Mouse (Mus musculus): ENCODE data around the gene Nckap5. TPM values are rescaled to one million over a fixed set of nuclear protein-coding genes. Genes with fewer than 3 reads are reported as not detected.

Gene Nckap5
- polyA plus RNA-seq, 2 experiments = 6.8 to 14.9 TPM

- H3K36me3 ChIP-seq (ENCODE audit: control insufficient read depth, insufficient read depth, low read length) = no peaks in the 10 kb centered on the region
- peak overlapping the region; percentile 97 for H3K4me2 ChIP-seq (replicated peaks; ENCODE audit: low read depth, low read length, severe bottlenecking)
- ATAC-seq (ENCODE audit: low FRiP score, low read depth) (peak; percentile 51), DNase-seq (ENCODE audit: low spot score) (peak; percentile 40)
- peak overlapping the region; percentile 53 for H3K4me3 ChIP-seq (replicated peaks; ENCODE audit: low read length)
- no peaks in the 10 kb centered on the region for H3K9me3 ChIP-seq (ENCODE audit: control insufficient read depth, low read length)
- H3K9ac ChIP-seq (ENCODE audit: low read depth, low read length, severe bottlenecking) = peak overlapping the region; percentile 57
- H3K27ac ChIP-seq (replicated peaks; ENCODE audit: low read depth, low read length) = no peak overlapping the region
- peaks cover 21% of the 10 kb centered on the region; the same call in 1 of the 2 replicates for H3K27me3 ChIP-seq (ENCODE audit: control insufficient read depth, insufficient read depth, low read length)
- H3K4me1 ChIP-seq (ENCODE audit: control insufficient read depth, insufficient read depth, low read length) = peaks cover 23% of the 10 kb centered on the region
- TF ChIP-seq POLR2A (IDR thresholded peaks at IDR 0.05; ENCODE audit: borderline replicate concordance, extremely low read depth, insufficient read depth, insufficient read length) = no peak
- WGBS = 0% methylated on average over 22 of the region's 43 CpGs
These were observed 918.6 kb downstream of the Nckap5 start for GRCm38 (mm10) chr1:125911901-125912445.

- Histone ChIP-seq H3K27me3 (ENCODE audit: control insufficient read depth, insufficient read depth, low read length) (peaks cover 21% of the 10 kb centered on the region; the same call in 1 of the 2 replicates), H3K27ac (replicated peaks; ENCODE audit: low read depth, low read length) (no peak overlapping the region), H3K9ac (ENCODE audit: low read depth, low read length, severe bottlenecking) (peak overlapping the region; percentile 57), H3K4me3 (replicated peaks; ENCODE audit: low read length) (peak overlapping the region; percentile 53), H3K4me2 (replicated peaks; ENCODE audit: low read depth, low read length, severe bottlenecking) (peak overlapping the region; percentile 97), H3K9me3 (ENCODE audit: control insufficient read depth, low read length) (no peaks in the 10 kb centered on the region), H3K36me3 (ENCODE audit: control insufficient read depth, insufficient read depth, low read length) (no peaks in the 10 kb centered on the region), H3K4me1 (ENCODE audit: control insufficient read depth, insufficient read depth, low read length) (peaks cover 23% of the 10 kb centered on the region)
- 0% methylated on average over 35 of the region's 35 CpGs for WGBS
- ATAC-seq (ENCODE audit: low FRiP score, low read depth) (peak; percentile 62), DNase-seq (ENCODE audit: low spot score) (peak; percentile 40)
- no peak for TF ChIP-seq POLR2A (IDR thresholded peaks at IDR 0.05; ENCODE audit: borderline replicate concordance, extremely low read depth, insufficient read depth, insufficient read length)
These were observed 919.2 kb downstream of the Nckap5 start for GRCm38 (mm10) chr1:125911337-125911900.

- peak overlapping the region; percentile 53 for H3K4me3 ChIP-seq (replicated peaks; ENCODE audit: low read length)
- H3K9me3 ChIP-seq (ENCODE audit: control insufficient read depth, low read length) = no peaks in the 10 kb centered on the region
- peak overlapping the region; percentile 57 for H3K9ac ChIP-seq (ENCODE audit: low read depth, low read length, severe bottlenecking)
- H3K36me3 ChIP-seq (ENCODE audit: control insufficient read depth, insufficient read depth, low read length) = no peaks in the 10 kb centered on the region
- TF ChIP-seq POLR2A (IDR thresholded peaks at IDR 0.05; ENCODE audit: borderline replicate concordance, extremely low read depth, insufficient read depth, insufficient read length) = no peak
- DNase-seq (ENCODE audit: low spot score) = no peak
- ATAC-seq (ENCODE audit: low FRiP score, low read depth) = no peak
- H3K27ac ChIP-seq (replicated peaks; ENCODE audit: low read depth, low read length) = no peak overlapping the region
- peak overlapping the region; percentile 97 for H3K4me2 ChIP-seq (replicated peaks; ENCODE audit: low read depth, low read length, severe bottlenecking)
- 1% methylated on average over 9 of the region's 9 CpGs for WGBS
- H3K4me1 ChIP-seq (ENCODE audit: control insufficient read depth, insufficient read depth, low read length) = peaks cover 23% of the 10 kb centered on the region
- H3K27me3 ChIP-seq (ENCODE audit: control insufficient read depth, insufficient read depth, low read length) = peaks cover 21% of the 10 kb centered on the region; the same call in 1 of the 2 replicates
These were observed 919.7 kb downstream of the Nckap5 start for GRCm38 (mm10) chr1:125910871-125911265.

- peak overlapping the region; percentile 97 for H3K4me2 ChIP-seq (replicated peaks; ENCODE audit: low read depth, low read length, severe bottlenecking)
- peak overlapping the region; percentile 53 for H3K4me3 ChIP-seq (replicated peaks; ENCODE audit: low read length)
- ATAC-seq (ENCODE audit: low FRiP score, low read depth) (peak; percentile 25; the same call in 1 of the 2 replicates), DNase-seq (ENCODE audit: low spot score) (peak; percentile 54)
- no peak overlapping the region for H3K27ac ChIP-seq (replicated peaks; ENCODE audit: low read depth, low read length)
- peak overlapping the region; percentile 57; the same call in 1 of the 2 replicates for H3K9ac ChIP-seq (ENCODE audit: low read depth, low read length, severe bottlenecking)
- H3K4me1 ChIP-seq (ENCODE audit: control insufficient read depth, insufficient read depth, low read length) = peaks cover 23% of the 10 kb centered on the region
- H3K36me3 ChIP-seq (ENCODE audit: control insufficient read depth, insufficient read depth, low read length) = no peaks in the 10 kb centered on the region
- WGBS = 3% methylated on average over 14 of the region's 14 CpGs
- H3K27me3 ChIP-seq (ENCODE audit: control insufficient read depth, insufficient read depth, low read length) = peaks cover 21% of the 10 kb centered on the region; the same call in 1 of the 2 replicates
- H3K9me3 ChIP-seq (ENCODE audit: control insufficient read depth, low read length) = no peaks in the 10 kb centered on the region
- no peak for TF ChIP-seq POLR2A (IDR thresholded peaks at IDR 0.05; ENCODE audit: borderline replicate concordance, extremely low read depth, insufficient read depth, insufficient read length)
These were observed 920.3 kb downstream of the Nckap5 start for GRCm38 (mm10) chr1:125910211-125910870.

GRCm38 (mm10) chr1:125893158-125893557 lies 937.4 kb downstream of the Nckap5 start:
- H3K9me3 ChIP-seq (ENCODE audit: control insufficient read depth, low read length) = no peaks in the 10 kb centered on the region
- H3K36me3 ChIP-seq (ENCODE audit: control insufficient read depth, insufficient read depth, low read length) = no peaks in the 10 kb centered on the region
- no peak overlapping the region for H3K9ac ChIP-seq (ENCODE audit: low read depth, low read length, severe bottlenecking)
- H3K27me3 ChIP-seq (ENCODE audit: control insufficient read depth, insufficient read depth, low read length) = no peaks in the 10 kb centered on the region
- DNase-seq (ENCODE audit: low spot score) (no peak), ATAC-seq (ENCODE audit: low FRiP score, low read depth) (no peak)
- WGBS = 88% methylated on average over 9 of the region's 9 CpGs
- TF ChIP-seq POLR2A (IDR thresholded peaks at IDR 0.05; ENCODE audit: borderline replicate concordance, extremely low read depth, insufficient read depth, insufficient read length) = no peak
- H3K4me3 ChIP-seq (replicated peaks; ENCODE audit: low read length) = no peak overlapping the region
- no peaks in the 10 kb centered on the region for H3K4me1 ChIP-seq (ENCODE audit: control insufficient read depth, insufficient read depth, low read length)
- H3K4me2 ChIP-seq (replicated peaks; ENCODE audit: low read depth, low read length, severe bottlenecking) = no peak overlapping the region
- no peak overlapping the region for H3K27ac ChIP-seq (replicated peaks; ENCODE audit: low read depth, low read length)

Data from limb, embryonic 14.5 days (tissue).